Mouse (Mus musculus): Measurements from ENCODE around the gene Gm27027.

GRCm38 (mm10) chr2:93976436-93977252, 19.5 kb downstream of the Gm27027 start:
- TF ChIP-seq TAL1 (IDR thresholded peaks at IDR 0.05; ENCODE audit: low read length) (no peak), GATA1 (IDR thresholded peaks at IDR 0.05; ENCODE audit: low read length) (no peak)

Data from erythroblast, embryonic 14.5 days (primary cell).